Mouse (Mus musculus): ENCODE measurements around the gene Spcs3. TPM values are rescaled to one million over a fixed set of nuclear protein-coding genes. Genes with fewer than 3 reads are reported as not detected.
"Not testable (repeated sequence)": the region's sequence is repeated elsewhere in the genome, so short reads cannot be mapped to it uniquely, and the experiment has no call there.

Spcs3 gene
- polyA plus RNA-seq, 1 experiment from 2014 or later: 97.7 TPM

DNA sequence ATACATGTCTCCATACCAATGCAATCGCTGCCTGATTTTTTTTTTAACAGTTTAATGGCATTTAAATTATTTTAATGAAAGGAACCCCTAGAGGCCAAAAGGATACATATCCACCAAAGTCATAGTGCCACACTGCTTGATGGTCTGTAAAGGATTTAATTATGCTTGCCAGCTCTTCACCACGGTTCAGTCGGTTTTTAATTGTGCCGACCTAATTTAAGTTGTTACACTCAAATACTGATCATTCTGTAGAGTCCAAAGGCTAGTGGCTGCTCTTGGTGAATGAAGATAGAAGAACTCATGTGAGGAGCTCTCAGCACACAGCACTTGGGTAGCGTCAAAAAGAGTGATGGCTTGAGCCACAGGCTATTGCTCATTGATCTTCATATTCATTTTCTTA is 5.4 kb upstream of the Spcs3 start:
- ATAC-seq: no peak
- no peaks in the 10 kb centered on the region for H3K27me3 ChIP-seq (replicated peaks)
- H3K9ac ChIP-seq: no peak overlapping the region
- H3K4me3 ChIP-seq: no peak overlapping the region
- no peak overlapping the region for H3K27ac ChIP-seq
- 0 out of 2 replicates have a peak, but pooled peaks cover under 1% of the 10 kb centered on the region for H3K36me3 ChIP-seq
- H3K4me1 ChIP-seq: peaks cover 5% of the 10 kb centered on the region; the same call in 1 of the 2 replicates
- WGBS (ENCODE audit: insufficient replicate concordance): 83% methylated on average over 5 of the region's 5 CpGs
- H3K4me2 ChIP-seq: no peak overlapping the region
- no peaks in the 10 kb centered on the region for H3K9me3 ChIP-seq (replicated peaks)

DNA sequence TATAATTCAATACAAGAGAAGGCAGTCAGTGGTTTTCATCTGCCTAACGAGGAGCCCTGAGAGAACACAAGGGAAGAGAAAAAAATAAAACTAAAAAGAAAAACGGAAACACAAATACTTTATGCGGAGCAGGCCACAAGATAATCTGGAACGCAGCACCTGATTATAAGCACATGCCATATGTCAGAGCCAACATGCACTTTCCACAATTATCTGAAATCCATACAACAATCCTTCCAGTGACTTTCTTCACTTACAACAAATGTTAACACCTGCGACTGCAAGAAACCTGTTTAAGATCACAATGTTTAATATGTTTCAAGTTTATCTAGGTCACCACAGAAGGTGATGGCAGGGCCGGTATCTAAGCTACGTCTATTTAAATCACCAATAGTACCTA is 1.2 kb downstream of the Spcs3 start:
- Histone ChIP-seq H3K27ac (peak overlapping the region; percentile 81), H3K36me3 (peaks cover 32% of the 10 kb centered on the region), H3K4me3 (peak overlapping the region; percentile 85), H3K4me2 (peak overlapping the region; percentile 91), H3K9me3 (replicated peaks) (no peaks in the 10 kb centered on the region), H3K27me3 (replicated peaks) (no peaks in the 10 kb centered on the region), H3K4me1 (peaks cover 34% of the 10 kb centered on the region), H3K9ac (peak overlapping the region; percentile 87)
- ATAC-seq: no peak
- 23% methylated on average over 7 of the region's 7 CpGs for WGBS (ENCODE audit: insufficient replicate concordance)

DNA sequence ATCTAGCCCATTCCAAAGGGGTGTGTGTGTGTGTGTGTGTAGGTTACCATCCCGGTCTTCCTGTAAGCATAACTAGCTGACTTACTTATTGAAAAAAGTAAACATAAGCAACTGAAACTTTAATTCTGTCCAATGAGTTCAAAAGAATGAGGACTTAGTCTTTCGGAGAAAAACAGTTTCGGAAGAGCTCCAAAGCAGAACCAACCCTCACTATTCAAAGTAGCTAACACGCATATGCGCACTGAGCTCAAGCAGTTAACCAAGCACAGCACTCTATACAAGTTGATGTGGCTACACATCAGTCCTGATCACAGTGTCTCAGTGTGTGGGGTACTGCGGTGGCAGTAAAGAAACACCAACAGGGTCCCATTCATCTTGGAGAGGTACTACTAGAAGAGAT is 3.1 kb downstream of the Spcs3 start:
- Histone ChIP-seq H3K4me1 (peaks cover 35% of the 10 kb centered on the region), H3K4me2 (no peak overlapping the region), H3K27me3 (replicated peaks) (no peaks in the 10 kb centered on the region), H3K4me3 (no peak overlapping the region), H3K27ac (no peak overlapping the region), H3K36me3 (peaks cover 47% of the 10 kb centered on the region), H3K9ac (no peak overlapping the region), H3K9me3 (replicated peaks) (no peaks in the 10 kb centered on the region)
- WGBS (ENCODE audit: insufficient replicate concordance): 94% methylated on average over 6 of the region's 6 CpGs
- ATAC-seq: no peak

DNA sequence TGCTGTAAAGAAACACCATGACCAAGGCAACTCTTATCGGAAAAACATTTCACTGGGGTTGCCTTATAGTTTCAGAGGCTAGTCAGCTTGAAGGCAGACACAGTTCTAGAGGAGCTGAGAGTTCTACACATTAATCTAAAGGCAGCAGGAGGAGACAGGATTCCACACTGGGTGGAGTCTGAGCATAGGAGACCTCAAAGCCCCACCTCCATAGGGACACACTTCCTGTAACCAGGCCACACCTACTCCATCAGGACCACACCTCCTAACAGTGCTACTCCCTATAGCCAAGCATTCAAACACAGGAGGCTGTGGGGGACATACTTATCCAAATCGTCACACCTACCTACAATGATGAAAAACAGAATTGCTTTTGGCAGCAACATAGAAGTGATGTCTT is 4.2 kb downstream of the Spcs3 start:
- Histone ChIP-seq H3K4me1 (peaks cover 45% of the 10 kb centered on the region), H3K9me3 (replicated peaks) (no peaks in the 10 kb centered on the region), H3K4me3 (no peak overlapping the region), H3K27ac (no peak overlapping the region), H3K9ac (no peak overlapping the region), H3K36me3 (peaks cover 58% of the 10 kb centered on the region), H3K4me2 (no peak overlapping the region), H3K27me3 (replicated peaks) (no peaks in the 10 kb centered on the region)
- 66% methylated on average over 2 of the region's 2 CpGs for WGBS (ENCODE audit: insufficient replicate concordance)
- peak; percentile 63 for ATAC-seq

DNA sequence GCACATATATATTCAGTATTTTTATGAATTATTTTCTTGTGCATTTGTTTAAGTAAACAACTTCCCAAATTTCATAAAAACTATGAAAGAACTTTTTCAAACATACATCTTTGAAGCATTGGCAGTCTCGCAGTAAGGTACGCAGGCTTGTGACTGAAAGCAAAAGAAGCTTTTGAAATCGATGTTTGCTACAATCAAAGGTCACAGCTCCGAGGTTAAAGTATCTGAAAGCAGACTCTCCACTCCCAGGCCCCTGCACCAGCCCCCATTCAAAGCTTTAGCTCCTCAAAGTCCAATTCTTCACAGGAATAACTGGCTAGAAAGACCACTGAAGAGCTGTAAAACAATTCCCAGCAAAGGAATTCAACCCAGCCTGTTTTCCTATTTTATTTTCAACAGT is 9.3 kb downstream of the Spcs3 start:
- no peak for ATAC-seq
- no peak overlapping the region for H3K27ac ChIP-seq
- peaks cover 30% of the 10 kb centered on the region for H3K4me1 ChIP-seq
- H3K4me3 ChIP-seq: no peak overlapping the region
- H3K4me2 ChIP-seq: no peak overlapping the region
- WGBS (ENCODE audit: insufficient replicate concordance): 70% methylated on average over 4 of the region's 4 CpGs
- no peak overlapping the region for H3K9ac ChIP-seq
- peaks cover 58% of the 10 kb centered on the region for H3K36me3 ChIP-seq
- H3K27me3 ChIP-seq (replicated peaks): no peaks in the 10 kb centered on the region
- H3K9me3 ChIP-seq (replicated peaks): no peaks in the 10 kb centered on the region

DNA sequence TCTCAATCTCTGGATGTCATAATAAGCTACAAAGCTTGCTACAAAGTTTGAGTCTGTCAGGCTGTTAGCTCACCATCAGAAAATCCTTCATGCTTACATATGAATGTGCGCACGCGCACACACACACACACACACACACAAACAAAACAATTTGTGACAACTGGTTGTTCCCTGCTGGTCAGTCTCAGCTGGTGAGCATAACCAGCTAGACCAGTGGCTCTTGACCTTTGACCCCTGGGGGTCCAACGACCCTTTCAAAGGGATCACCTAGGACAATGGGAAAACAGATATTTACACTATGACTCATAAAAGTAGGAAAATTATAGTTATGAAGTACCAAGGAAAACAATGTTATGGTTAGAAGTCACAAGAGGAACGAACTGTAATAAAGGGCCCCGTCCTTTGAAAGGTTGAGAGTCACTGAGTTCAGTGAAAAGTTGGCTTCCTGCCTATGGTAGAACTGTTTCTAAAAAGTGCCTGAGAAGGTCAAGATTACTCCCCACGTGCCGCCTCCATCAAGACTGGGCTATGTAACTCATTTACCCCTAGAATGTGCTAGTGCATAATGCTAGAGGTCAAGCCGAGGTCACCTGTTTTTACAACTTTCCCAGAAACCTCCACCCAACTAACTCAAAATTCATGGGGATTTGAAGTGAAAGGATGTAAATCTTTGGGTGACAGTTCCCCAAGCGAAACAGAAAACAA is 10.9 kb downstream of the Spcs3 start:
- Histone ChIP-seq H3K9ac (no peak overlapping the region), H3K36me3 (peaks cover 47% of the 10 kb centered on the region), H3K9me3 (replicated peaks) (no peaks in the 10 kb centered on the region), H3K4me2 (no peak overlapping the region), H3K4me3 (no peak overlapping the region), H3K27ac (no peak overlapping the region), H3K4me1 (peaks cover 28% of the 10 kb centered on the region), H3K27me3 (replicated peaks) (no peaks in the 10 kb centered on the region)
- WGBS (ENCODE audit: insufficient replicate concordance): 79% methylated on average over 10 of the region's 10 CpGs
- no peak for ATAC-seq

DNA sequence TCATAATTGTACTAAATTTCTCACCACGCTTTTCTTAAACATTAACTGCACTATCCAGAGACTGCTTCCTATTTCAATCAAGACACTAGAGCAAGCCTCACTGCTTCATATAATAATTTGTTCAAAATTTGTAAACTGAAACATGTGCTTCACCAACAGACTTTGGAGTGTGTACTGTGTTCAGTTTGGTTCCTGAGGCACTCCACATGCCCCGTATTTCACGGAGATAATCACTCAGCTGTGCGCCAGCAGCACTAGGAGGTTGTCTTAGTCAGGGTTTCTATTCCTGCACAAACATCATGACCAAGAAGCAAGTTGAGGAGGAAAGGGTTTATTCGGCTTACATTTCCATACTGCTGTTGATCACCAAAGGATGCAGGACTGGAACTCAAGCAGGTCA is 17.6 kb downstream of the Spcs3 start:
- not testable (repeated sequence) for H3K36me3 ChIP-seq; H3K27me3 ChIP-seq (replicated peaks); H3K4me3 ChIP-seq; H3K9ac ChIP-seq; H3K9me3 ChIP-seq (replicated peaks)
- Histone ChIP-seq H3K4me2 (peak overlapping the region; percentile 25; the same call in 1 of the 2 replicates), H3K27ac (peak overlapping the region; percentile 41; the same call in 1 of the 2 replicates), H3K4me1 (peaks cover 46% of the 10 kb centered on the region)
- peak; percentile 52; the same call in 1 of the 2 replicates for ATAC-seq
- WGBS (ENCODE audit: insufficient replicate concordance): 32% methylated on average over 5 of the region's 5 CpGs

DNA sequence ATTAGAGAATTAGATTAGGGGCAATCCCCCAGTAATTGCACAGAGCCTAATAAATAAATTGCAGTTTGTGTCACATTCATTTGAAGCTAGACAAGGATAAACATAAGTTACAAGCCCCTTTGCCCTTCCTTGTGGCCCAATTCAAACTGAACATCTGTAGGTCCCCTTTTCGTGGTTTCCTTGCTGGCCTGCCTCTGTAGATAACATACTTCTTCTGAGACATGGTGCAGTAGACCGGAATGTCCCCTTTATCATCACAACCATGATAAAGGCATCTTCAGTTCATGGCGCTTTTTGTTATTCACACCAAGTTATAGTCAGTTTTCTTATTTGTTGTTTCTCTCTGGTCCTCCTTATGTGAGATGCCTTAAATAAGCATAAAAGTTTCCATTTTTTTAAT is 18.0 kb downstream of the Spcs3 start:
- peak; percentile 75 for ATAC-seq
- peak overlapping the region; percentile 77 for H3K27ac ChIP-seq

DNA sequence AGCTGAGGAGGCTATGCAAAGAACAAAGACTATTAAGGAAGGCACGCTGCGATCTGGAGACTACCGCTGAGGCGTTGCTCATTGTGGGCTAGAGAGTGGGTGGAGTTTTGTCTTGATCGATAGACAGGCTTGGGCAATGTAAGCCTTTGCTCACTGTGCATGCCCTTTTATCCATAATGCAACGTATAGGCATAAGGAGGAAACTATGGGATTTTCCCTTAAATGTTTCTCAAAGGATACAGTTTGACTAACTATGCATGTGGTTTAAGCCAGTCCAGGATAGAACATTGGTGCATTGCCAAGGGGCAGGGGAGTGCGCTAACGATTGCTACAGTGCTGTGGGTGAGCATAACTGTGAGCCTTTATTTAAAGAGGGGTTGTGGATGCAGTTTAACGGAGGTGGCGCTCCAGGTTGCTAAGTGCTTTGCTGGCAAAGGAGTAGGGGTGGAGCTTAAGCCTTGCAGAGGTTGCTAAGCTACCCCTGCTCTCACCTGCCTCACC is 20.5 kb downstream of the Spcs3 start:
- peak overlapping the region; percentile 46 for H3K4me3 ChIP-seq
- no peaks in the 10 kb centered on the region for H3K36me3 ChIP-seq
- H3K4me2 ChIP-seq: peak overlapping the region; percentile 58
- 9% methylated on average over 10 of the region's 10 CpGs for WGBS (ENCODE audit: insufficient replicate concordance)
- no peak overlapping the region for H3K9ac ChIP-seq
- no peaks in the 10 kb centered on the region for H3K27me3 ChIP-seq (replicated peaks)
- no peaks in the 10 kb centered on the region for H3K9me3 ChIP-seq (replicated peaks)
- peaks cover 54% of the 10 kb centered on the region for H3K4me1 ChIP-seq
- peak; percentile 61 for ATAC-seq
- H3K27ac ChIP-seq: no peak overlapping the region

More for the DNA sequence above, 18.0 kb downstream of the Spcs3 start:
- WGBS (ENCODE audit: insufficient replicate concordance): 12% methylated on average over 3 of the region's 3 CpGs
- H3K4me3 ChIP-seq: no peak overlapping the region
- 0 out of 2 replicates have a peak, but pooled peaks cover 2% of the 10 kb centered on the region for H3K36me3 ChIP-seq
- no peaks in the 10 kb centered on the region for H3K9me3 ChIP-seq (replicated peaks)
- H3K4me1 ChIP-seq: peaks cover 46% of the 10 kb centered on the region
- H3K4me2 ChIP-seq: peak overlapping the region; percentile 25; the same call in 1 of the 2 replicates
- H3K27me3 ChIP-seq (replicated peaks): no peaks in the 10 kb centered on the region
- H3K9ac ChIP-seq: peak overlapping the region; percentile 23; the same call in 1 of the 2 replicates

DNA sequence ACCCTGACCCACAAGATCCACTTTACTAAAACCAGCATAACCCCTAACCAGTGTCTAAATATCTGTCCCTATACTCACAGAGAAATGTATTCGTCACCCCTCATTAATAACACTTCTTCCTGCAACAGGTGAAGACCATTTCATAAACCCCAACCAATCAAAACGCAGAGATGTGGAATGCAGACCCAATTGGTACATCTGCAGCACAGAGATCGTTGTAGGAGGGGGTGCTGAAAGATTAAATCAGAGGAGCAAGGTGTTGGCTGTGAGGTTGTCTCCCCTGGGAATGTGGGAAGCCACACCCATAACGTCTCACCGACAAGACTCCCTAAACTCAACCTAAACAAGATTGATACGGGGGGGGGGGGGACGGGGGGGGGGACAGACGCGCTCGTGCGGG is 21.0 kb downstream of the Spcs3 start:
- H3K36me3 ChIP-seq: no peaks in the 10 kb centered on the region
- 6% methylated on average over 7 of the region's 11 CpGs for WGBS (ENCODE audit: insufficient replicate concordance)
- peak overlapping the region; percentile 58 for H3K4me2 ChIP-seq
- no peak; the same call in 1 of the 2 replicates for ATAC-seq
- H3K9me3 ChIP-seq (replicated peaks): no peaks in the 10 kb centered on the region
- H3K4me1 ChIP-seq: peaks cover 54% of the 10 kb centered on the region
- H3K4me3 ChIP-seq: peak overlapping the region; percentile 46
- H3K9ac ChIP-seq: no peak overlapping the region
- H3K27ac ChIP-seq: no peak overlapping the region
- H3K27me3 ChIP-seq (replicated peaks): no peaks in the 10 kb centered on the region

DNA sequence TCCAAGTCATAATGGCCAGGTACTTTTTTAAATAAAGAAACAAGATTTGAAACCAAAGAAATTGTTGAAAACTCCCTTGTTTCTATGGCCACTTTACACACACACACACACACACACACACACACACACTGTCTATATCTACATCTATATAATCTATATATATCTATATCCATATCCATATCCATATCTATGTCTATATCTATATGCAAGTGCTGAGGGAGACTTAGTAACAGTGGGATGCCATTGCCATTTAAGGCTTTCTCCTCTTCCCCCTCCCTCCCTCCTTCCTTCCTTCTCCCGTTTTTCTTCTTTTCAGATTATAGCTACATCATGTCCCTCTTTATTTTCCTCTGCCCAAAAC is 21.7 kb downstream of the Spcs3 start:
- ATAC-seq: no peak
- WGBS (ENCODE audit: insufficient replicate concordance): 21% methylated on average over 1 of the region's 1 CpGs
- H3K36me3 ChIP-seq: no peaks in the 10 kb centered on the region
- no peak overlapping the region for H3K27ac ChIP-seq
- no peaks in the 10 kb centered on the region for H3K27me3 ChIP-seq (replicated peaks)
- H3K9me3 ChIP-seq (replicated peaks): no peaks in the 10 kb centered on the region
- H3K4me3 ChIP-seq: no peak overlapping the region
- no peak overlapping the region for H3K4me2 ChIP-seq
- no peak overlapping the region for H3K9ac ChIP-seq
- peaks cover 54% of the 10 kb centered on the region for H3K4me1 ChIP-seq

DNA sequence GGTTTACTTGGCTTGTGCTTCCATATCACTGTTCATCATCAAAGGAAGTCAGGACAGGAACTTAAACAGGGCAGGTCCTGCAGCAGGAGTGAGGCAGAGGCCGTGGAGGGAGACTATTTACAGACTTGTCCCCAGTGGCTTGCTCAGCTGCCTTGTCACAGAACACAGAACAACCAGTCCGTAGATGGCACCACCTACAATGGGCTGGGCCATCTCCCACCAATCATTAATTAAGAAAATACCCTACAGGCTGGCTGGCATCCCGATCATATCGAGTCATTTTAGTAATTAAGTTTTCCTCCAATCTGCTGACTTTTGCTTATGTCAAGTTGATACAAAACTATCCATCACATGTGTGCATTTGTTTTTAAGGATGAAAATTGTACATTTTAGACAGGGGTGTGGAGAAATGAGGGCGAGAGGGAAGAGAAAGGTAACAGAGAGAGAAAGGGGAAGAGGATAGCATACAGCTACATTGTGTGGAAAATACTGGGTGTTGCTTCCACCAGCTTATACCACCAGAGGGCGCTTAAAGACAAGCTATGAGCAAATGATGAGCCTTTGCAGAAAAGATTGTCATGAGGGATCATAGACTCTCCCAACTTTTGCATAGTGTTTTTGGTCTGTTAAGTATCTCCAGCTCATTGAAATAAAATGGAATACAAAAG is 22.2 kb downstream of the Spcs3 start:
- Histone ChIP-seq H3K4me1 (peaks cover 54% of the 10 kb centered on the region), H3K27ac (no peak overlapping the region), H3K27me3 (replicated peaks) (no peaks in the 10 kb centered on the region), H3K9me3 (replicated peaks) (no peaks in the 10 kb centered on the region), H3K4me2 (0 out of 2 replicates have a peak overlapping the region, but pooled peaks have one; percentile 13), H3K4me3 (no peak overlapping the region), H3K36me3 (no peaks in the 10 kb centered on the region), H3K9ac (no peak overlapping the region)
- 30% methylated on average over 6 of the region's 6 CpGs for WGBS (ENCODE audit: insufficient replicate concordance)
- ATAC-seq: peak; percentile 38; the same call in 1 of the 2 replicates

All from liver, embryonic 12.5 days (tissue).